Mouse (Mus musculus) gastrocnemius, postnatal 14 days (tissue): ENCODE data around the gene Frs2. TPM values are rescaled to one million over a fixed set of nuclear protein-coding genes. Genes with fewer than 3 reads are reported as not detected.
"Not testable (repeated sequence)": the region's sequence is repeated elsewhere in the genome, so short reads cannot be mapped to it uniquely, and the experiment has no call there.

Experiments used
- DNase-seq: peaks from one replicate; pipeline ENCODE4 v3.0.0; 2021; ENCODE audit warnings: mixed read lengths
- intact Hi-C: fragments of 180-260 bp; cut with DNase I; formaldehyde crosslinking; loops from one replicate; pipeline ENCODE4 v1.15.1; 2025; ENCODE audit warnings: low total_unique reads
- total RNA-seq, 2 experiments: library from RNA; stranded (reverse); gene quantifications; 2 replicates each; pipeline ENCODE4 v1.2.3; 2021

Gene Frs2
- total RNA-seq, 2 experiments from 2014 or later = 7.9 to 9.4 TPM

DNA sequence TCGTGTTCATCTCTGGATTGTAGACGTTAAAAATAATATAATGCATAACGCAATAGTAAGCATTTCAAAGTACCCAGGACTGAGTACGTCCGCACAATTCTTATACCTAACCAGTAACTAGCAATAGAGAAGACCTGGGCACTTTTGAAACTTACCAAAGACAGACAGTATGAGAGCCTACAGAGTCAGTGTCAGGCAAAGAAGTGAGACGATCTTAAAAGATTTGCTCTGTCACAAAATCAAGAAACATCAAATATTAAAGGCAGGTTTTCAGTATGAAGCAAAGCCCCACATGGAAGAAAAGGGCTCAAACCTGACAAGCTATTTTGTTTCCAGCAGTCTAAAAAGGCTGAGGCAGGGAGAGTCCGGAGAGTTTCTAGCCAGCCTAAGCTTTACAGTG is 907 bp upstream of the Frs2 start:
- no peak for DNase-seq
- intact Hi-C loops = loop anchor here (10.0 kb wide), 1 partner anchor 54 kb away; no protein-coding TSS in a partner anchor

DNA sequence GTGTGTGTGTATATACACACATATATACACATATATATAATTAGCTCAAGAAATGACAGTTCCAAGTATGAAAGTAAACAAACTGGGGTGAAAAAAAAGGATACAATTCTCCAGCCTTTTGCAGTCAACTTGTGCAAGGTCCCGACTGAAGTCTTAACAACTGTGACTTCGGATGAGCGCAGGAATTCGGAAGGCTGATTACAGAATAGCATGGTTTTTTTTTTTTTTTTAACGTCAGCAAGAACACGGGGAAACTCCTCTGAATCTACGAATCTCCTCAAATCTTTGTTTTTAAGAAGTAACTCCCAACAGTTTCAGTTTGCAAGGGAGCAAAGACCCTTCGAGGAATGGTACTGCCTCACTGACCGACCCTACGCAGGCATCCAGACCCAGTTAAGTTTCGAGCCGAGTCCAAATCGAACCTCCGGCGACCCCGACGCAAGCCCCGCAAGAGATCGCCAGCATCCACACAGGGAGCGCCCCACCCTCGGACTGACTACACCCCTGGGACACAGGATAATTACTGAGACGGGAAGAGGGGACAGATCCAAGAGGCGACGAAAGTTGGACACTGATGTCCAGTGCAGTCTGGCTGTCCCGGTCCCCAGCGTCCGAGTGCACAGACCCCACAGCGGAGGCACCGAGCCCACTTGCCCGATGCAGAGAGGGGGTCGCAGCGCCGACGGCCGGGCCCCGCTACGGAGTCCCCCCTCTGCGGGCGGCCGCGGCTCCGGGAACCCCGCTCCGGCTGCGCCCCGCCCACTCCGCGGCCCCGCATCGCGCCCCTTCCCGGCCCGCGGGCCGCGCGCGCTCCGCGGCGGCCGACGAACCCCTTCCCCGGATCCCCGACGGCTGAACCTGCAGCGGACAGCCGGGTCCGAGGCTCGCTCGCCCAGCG is 622 bp downstream of the Frs2 start:
- no peak for DNase-seq

DNA sequence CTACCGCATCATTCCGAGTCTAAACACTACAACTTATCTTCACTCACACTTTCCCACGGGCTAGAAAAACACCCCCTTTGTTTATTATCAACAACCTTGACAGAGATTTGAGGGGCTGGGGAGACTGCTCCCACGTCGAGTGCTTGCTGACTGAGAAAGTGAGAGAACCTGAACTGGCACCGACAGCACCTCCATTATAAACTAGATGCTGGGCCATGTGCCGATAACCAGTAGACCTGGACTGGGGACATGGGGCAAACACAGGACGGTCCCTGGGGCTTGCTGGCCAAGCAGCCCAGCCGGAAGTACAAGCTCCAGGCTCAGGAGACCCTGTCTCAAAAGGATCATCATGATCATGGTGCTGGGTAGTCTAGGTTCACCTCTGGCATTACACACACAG is 1.9 kb downstream of the Frs2 start:
- intact Hi-C loops = loop anchor here (10.0 kb wide), 1 partner anchor 52 kb away; no protein-coding TSS in a partner anchor
- DNase-seq = no peak

More for the DNA sequence above, 622 bp downstream of the Frs2 start:
- intact Hi-C loops = loop anchor here (10.0 kb wide), 1 partner anchor 53 kb away; no protein-coding TSS in a partner anchor

DNA sequence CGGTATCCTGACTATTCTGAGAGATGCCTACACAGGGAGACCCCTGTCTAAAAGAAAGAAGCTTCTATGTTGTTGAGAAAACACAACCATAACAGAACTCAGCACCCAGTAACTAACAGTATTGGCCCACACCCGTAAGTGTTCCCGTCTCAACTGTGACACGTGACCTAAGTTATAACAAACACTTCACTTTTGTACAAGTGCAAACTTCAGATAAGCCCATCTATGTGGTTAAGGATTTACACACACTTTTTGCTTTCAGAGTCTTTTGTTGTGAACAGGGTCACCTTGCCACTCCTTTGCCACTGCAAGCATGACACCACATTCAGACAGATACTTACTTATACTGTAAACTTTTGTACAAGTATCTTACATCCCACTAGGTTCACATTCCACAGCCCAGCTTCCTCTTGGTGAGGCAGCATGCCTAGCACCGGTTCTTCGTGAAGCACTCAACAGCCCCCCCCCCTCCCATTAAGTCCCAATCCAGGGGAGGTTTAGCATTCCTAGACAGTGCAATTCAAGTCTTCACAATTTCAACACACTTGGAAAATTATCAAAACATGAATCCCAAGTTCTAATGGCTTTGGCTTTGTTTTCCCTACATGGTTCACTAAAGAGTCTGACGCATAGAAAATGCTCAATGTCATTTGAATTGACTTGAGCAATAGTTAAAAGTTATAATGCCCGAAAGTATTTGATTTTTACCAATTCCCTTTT is 2.6 kb downstream of the Frs2 start:
- no peak for DNase-seq
- intact Hi-C loops = loop anchor here (10.0 kb wide), 1 partner anchor 51 kb away; no protein-coding TSS in a partner anchor

DNA sequence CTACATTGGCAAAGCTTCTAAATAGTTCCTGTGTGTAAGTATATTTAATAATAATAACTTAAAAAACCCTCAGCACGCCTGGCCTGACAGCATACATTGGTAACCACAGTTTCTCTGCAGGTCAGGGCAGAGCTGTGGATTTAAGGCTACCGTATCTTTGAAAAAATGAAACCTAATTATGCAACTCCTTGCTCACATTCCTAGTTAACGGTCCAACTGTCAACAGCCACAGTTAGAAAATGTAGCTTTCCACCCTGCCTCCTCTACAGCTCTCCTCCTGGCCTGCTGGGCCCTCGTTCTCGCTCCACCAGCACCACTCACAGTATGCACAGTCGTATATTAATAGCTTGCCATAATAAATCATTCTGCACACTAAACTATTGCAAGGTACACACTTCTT is 3.7 kb downstream of the Frs2 start:
- intact Hi-C loops = loop anchor here (10.0 kb wide), 1 partner anchor 50 kb away; no protein-coding TSS in a partner anchor
- DNase-seq = no peak

DNA sequence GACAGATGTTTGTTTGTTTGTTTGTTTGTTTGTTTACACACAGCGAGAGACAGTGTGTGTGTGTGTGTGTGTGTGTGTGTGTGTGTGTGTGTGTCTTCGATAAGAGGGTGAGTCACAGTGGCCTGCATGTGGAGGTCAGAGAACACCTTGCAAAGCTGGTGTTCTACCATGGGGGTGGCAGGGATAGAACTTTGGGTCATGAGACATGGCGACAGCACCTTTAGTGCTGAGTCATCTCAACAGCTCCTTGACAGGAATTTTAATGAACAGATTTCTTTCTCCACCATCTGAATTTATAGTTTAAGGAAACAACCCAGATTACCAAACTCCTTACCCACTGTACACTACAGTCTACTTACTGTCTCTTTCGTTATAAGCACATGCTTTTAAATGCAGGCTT is 4.3 kb downstream of the Frs2 start:
- intact Hi-C loops = loop anchor here (10.0 kb wide), 1 partner anchor 49 kb away; no protein-coding TSS in a partner anchor
- DNase-seq = no peak

DNA sequence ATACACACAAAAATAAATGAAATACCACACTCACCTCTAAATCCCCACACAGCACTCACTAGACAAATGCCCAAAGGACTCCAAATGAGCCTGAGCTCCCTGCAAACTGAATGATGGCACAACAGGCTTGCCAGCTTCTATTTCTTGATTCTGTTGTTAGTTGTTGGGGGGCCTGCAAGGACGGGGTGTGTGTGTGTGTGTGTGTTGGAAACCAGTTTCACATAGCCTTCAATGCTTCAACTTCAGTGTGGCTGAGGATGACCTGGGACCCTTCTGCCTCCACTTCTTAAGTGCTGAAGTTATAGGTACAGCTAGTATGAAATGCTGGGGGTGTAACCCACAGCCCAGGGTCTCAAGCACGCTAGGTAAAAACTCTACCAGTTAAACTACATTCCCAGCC is 5.0 kb downstream of the Frs2 start:
- DNase-seq = no peak
- intact Hi-C loops = loop anchor here (10.0 kb wide), 1 partner anchor 49 kb away; no protein-coding TSS in a partner anchor

DNA sequence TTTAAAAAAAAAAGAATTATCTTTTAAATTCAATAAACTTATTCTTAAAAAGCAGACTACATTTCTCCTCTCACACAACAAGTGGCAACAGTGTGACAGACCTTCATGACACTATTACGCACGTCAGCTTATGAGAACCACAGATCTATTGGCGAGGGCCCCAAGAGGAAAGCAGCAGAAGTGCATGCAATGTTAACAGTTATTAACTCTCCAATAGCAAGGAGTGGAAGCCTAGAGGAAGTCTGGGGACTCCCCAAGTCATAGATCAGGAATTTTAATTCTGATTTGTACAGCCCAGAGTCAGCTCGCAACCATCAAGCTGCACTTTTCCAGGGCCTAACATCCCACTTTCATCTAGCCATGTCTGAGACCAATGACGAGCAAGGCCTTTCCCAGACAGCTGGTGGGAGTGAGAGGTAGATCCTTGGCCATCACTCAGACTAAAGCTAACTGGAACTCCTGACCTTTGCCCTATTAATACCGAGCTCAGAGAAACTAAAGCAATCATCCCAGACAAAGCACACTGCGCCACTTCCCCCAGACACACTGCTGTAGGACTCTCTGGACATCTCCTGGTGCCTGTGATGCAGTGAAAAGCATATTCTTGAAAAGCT is 6.3 kb downstream of the Frs2 start:
- DNase-seq = no peak
- intact Hi-C loops = loop anchor here (10.0 kb wide), 1 partner anchor 47 kb away; no protein-coding TSS in a partner anchor

DNA sequence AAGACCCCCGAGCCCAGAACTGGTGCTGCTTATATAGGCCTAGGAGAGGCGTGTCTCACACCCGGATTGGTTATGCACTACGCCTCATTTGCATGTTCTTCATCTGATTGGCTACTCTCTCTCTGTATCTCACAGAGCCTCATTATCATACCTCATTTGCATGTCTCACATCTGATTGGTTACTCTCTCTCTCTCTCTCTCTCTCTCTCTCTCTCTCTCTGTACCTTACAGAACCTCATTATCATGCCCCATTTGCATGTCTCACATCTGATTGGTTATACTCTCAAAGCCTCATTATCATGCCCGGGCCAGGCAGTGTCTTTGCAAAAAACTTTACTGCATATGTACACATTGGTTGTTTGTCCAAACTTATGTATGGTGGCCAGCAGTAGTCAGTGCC is 16.8 kb downstream of the Frs2 start:
- DNase-seq, intact Hi-C loops: not testable (repeated sequence)

DNA sequence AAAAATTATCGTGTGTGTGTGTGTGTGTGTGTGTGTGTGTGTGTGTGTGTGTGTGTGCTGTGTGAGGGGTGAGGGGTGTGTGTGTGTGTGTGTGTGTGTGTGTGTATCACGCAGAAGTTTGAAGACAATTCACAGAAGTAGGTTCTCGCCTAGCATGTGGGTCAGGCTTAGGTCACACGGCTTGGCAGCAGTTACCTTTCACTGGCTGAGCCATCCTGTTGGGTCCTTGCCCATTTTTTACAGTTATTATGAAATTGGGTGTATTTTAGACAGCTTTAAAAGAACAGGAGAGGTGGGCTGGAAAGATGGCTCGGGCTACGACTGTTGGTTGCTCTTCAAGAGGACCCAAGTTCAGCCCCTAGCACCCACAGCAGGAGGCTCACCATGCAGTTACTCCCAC is 18.3 kb downstream of the Frs2 start:
- intact Hi-C loops = no loop called here

DNA sequence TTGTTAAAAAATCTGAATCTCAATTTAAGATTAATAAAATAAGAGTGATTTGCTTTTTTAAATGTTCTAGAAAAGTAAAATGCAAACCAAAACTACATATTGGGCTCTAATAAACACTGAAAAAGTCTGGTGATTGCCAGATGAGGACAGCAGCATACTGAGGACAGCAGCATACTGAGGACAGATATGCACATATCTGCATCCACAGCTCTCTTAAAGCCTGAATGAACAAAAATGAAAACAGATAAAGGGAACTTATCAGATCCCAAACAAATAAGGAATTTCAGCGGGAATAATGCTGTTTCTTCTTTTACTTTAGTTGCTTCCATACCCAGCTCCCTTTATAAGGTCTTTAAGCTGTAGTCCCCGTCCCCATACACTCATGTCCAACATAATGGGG is 19.6 kb downstream of the Frs2 start:
- intact Hi-C loops = no loop called here
- no peak for DNase-seq

More for the DNA sequence above, 18.3 kb downstream of the Frs2 start:
- peak; percentile 19 for DNase-seq

DNA sequence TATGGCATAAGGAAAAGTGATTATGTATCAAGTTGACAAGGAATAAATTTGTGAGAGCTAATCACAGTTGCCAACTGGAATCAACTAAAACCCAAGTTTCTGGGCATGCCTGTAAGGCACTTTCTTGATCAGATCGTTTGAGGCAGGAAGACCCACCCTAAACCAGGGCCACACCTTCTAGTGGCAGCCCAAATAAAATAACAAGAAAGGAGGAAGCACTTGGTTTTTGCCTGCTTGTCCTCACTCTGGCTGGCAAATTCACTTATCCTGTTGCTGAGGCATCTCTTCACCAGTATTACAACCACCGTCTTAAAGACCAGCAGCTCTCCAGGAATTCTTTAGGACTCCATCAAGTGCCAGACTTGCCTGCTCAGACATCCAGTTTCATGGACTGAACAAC is 20.9 kb downstream of the Frs2 start:
- DNase-seq = no peak
- intact Hi-C loops = no loop called here

DNA sequence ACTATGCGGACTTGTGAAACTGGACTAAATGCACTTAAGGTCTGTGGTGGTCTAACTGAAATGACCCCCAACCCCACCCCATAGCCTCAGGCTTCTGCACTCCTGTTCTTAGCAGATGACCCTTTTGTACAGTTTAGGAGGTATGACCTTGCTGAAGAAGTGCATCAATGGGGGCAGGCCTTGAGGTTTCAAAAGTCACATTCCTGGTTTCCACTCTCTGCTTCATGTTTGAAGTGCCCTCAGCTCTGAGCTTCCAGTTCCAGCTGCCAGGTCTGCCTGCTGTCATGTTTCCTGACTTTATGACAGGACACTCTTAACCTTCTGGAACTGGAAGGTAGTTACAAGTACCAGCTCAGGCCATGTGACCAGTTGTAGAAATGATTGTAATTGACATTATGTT is 21.6 kb downstream of the Frs2 start:
- intact Hi-C loops = no loop called here
- no peak for DNase-seq

DNA sequence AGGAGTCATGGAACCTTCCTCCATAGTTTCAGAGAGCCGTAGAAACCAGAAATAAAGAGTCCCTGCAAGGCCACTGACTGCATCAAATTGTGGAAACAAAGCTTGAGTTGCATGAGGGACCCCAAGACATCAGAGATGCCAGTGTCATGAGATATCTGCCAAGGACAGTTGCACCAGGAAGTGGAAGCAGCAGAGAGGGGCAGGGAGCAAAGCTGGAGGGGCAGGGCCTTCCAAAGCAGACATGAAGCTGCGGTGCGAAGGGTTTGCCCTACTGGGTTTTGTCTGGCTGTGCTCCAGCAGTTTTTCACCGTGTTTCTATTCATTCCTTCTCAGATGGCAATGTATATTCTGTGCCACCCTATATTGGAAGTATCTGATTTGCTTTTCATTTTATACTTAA is 22.1 kb downstream of the Frs2 start:
- DNase-seq = no peak
- intact Hi-C loops = no loop called here

DNA sequence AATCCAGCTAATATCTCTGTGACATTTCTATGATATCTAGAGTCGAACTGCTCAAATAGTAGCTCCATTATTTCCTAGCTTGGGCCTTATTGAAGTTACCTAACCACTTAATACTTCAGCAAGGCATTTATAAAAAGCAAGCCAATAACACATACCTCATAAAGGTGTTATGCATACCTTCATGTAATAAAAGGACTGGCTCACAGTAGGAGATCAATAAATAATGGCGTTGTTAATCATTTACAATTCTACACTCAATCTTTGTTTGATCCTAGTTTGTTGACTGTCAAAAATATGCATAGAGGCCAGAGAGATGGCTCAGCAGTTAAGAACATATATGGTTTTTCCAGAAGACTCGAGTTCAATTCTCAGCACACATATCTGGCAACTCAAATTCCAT is 26.9 kb downstream of the Frs2 start:
- intact Hi-C loops = no loop called here

DNA sequence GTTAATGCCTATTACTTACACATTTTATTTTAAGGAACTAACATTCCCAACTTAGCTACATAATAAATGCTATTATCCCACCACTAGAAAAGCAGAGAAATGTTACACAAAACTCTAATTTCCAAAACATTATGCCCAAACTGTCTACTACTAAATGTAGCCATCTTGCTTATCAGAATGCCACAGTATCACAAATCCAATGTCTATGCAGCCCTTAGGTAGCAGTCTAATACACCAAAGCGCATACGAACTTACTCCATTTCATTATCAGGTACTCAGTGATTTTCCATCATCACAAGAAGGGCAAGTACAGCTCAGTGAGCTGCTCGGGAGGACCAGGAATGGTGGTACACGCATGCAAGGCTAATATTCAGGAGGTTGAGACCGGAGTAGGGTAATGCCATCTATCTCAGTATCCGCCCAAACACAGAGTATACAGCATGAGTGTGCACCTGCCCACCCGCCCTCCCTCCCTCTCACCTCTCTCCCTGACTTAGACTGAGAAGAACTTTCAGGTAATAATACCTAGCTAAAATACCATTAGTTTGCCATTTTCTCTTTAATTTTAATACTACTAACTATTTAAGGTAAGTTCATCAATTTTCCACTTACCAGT is 28.2 kb downstream of the Frs2 start:
- DNase-seq = no peak
- intact Hi-C loops = no loop called here

More for the DNA sequence above, 26.9 kb downstream of the Frs2 start:
- no peak for DNase-seq

DNA sequence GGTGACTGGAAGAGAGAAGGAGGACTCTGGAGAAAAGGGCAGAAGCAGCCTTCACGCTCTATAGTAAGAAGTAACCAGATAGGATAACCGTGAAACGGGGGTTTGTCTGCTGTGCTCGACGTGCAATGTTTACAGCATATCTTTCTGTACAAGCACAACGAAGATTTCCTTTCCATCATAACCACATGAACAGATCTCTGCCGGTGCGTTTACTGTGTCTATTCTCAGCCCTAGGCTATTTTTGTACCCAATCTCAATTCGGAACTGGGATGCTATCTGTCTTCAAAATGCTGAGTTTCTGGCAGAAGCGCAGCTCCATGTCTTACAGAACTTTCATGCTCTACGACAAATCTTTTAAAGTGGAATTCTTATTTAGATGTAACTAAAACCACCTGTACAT is 28.8 kb downstream of the Frs2 start:
- no peak for DNase-seq
- intact Hi-C loops = no loop called here

DNA sequence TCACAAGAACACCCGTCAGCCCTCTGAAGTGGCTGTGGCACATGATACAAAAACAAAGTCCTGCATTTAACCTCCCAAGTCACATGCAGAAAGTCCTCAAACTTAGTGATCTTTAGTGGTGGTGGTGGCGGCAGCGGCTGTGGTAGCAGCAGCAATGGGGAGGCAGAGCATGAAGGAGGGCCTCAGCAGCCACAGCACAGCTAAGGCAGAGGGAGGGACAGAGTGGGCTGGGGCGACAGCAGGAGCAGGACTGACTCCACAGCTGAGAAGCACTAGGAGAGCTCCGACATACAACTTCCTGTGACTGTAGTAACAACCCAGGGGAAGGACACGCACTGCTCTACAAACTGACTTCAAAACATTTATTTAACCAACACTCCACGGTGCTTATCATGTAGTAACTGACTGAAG is 29.9 kb downstream of the Frs2 start:
- DNase-seq = no peak
- intact Hi-C loops = no loop called here

DNA sequence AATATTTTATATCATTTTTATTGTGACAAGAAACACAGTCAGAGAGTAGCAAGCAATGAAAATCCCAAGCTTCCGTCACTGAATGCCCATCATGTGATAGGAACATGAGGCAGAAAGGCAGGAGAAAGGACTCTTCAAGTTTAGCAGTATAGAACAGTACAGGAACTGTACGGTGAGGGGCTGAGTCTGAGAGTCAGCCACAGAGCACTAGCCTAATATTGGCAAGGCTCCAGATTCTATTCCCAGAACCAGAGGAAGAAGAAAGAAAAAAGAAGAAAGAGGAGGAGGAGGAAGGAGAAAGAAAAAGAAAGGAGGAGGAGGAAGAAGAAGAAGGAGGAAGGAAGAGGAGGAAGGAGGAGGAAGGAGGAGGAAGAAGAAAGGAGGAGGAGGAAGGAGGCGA is 32.7 kb downstream of the Frs2 start:
- intact Hi-C loops = no loop called here
- no peak for DNase-seq

DNA sequence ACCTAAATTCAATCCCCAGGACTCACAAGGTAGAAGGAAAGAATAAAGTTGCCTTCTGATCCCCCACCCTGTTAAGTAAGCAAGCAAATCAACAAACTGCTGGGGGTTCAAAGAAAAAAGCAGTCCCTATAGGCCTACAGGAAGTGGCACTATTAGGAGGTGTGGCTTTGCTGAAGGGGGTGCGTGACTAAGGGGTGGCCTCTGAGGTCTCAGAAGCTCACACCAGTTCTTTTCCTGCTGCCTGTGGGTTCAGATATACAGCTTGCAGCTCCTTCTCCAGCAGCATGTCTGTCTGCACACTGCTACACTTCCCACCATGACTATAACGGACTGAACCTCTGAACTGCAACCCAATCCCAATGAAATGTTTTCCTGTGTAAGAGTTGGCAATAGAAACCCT is 35.8 kb downstream of the Frs2 start:
- DNase-seq = no peak
- intact Hi-C loops = no loop called here
